8 mouse cellular contexts compared by ENCODE assay signal in the genomic region with DNA sequence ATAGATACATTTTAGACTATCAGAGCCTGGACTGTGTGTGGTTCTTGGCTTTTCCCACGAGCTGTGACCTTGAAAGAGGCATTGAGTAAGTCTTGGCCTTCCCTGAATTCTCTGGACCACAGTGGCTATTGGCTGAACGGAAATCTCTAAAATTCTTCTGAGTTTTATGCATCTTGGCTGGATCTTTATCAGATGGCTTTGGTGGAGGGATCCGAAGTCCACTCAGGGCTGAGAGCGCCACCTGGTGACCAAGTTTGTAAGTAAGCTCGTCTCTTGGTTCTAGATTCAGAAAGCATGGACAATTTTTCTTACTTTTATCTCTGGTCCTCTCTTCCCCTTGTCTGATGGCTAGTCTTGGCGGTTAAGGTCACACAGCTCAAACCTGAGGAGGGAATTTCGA. TPM values are rescaled to one million over a fixed set of nuclear protein-coding genes. Genes with fewer than 3 reads are reported as not detected.
A peak's percentile ranks its signal among the peaks of the same experiment; 100 is the strongest.
DNase-seq lines count a peak whose midpoint lies in the region; ATAC-seq and TF ChIP-seq lines count a peak whose summit lies in the region.

No protein-coding gene starts in this region.

- WGBS in lung, postnatal 0 days: 51% methylated on average over 7 of the region's 7 CpGs

- peak; percentile 75 for TF ChIP-seq CTCF in lung, postnatal 0 days (IDR thresholded peaks at IDR 0.05)

- no peak overlapping the region for H3K27ac ChIP-seq in lung, postnatal 0 days (ENCODE audit: low read length)

- peak; percentile 59 for ATAC-seq in lung, postnatal 0 days
- ATAC-seq in activated CD4-positive, CD25-positive, alpha-beta regulatory T cell, adult 4 months: no peak

- no peaks in the 10 kb centered on the region for H3K27me3 ChIP-seq in lung, postnatal 0 days (replicated peaks; ENCODE audit: insufficient read depth, low read length)

- DNase-seq in urinary bladder, adult 18-20 months (ENCODE audit: low spot score in 2 of 2): peak; percentile 49 to 65
- no peak for DNase-seq in urinary bladder, adult 2 months (ENCODE audit: low spot score)
- peak; percentile 65 for DNase-seq in c-Kit-positive CD71-positive TER-119-negative erythroid progenitor cells, embryonic 14.5 days (ENCODE audit: low read depth)
- peak; percentile 57 to 64 for DNase-seq in frontal cortex, postnatal 25 days (ENCODE audit: low spot score in 2 of 2)
- DNase-seq in kidney, postnatal 25 days: peak; percentile 87 to 96
- peak; percentile 83 for DNase-seq in lung, postnatal 0 days (ENCODE audit: low spot score)
- DNase-seq in right cerebral cortex, postnatal 25 days: peak; percentile 47

- H3K9me3 ChIP-seq in lung, postnatal 0 days (ENCODE audit: low read length): no peaks in the 10 kb centered on the region

- no peaks in the 10 kb centered on the region for H3K36me3 ChIP-seq in lung, postnatal 0 days (ENCODE audit: insufficient read depth, low read length)

- H3K4me1 ChIP-seq in lung, postnatal 0 days (ENCODE audit: insufficient read depth, low read depth, low read length): no peaks in the 10 kb centered on the region

- no peak overlapping the region for H3K9ac ChIP-seq in lung, postnatal 0 days (replicated peaks; ENCODE audit: low read depth)

- H3K4me2 ChIP-seq in lung, postnatal 0 days (replicated peaks; ENCODE audit: low read depth, low read length): no peak overlapping the region

- H3K4me3 ChIP-seq in lung, postnatal 0 days (ENCODE audit: low read depth, low read length): no peak overlapping the region

- TF ChIP-seq EP300 in lung, postnatal 0 days (IDR thresholded peaks at IDR 0.05): no peak

RNA-seq across cellular contexts. Expression of gene Vsig10, which starts 13.9 kb away (rescaled TPM):
- polyA plus RNA-seq in urinary bladder, adult 2 months (2012; rRNA removed): 35.6 and 36.4 TPM in 2 replicates
- 19.7 and 23.7 TPM in 2 replicates for polyA plus RNA-seq in lung, postnatal 0 days (2015; fragmentation: Nextera tagmentation; extraction: Ambion mirVana)
- polyA plus RNA-seq in activated CD4-positive, CD25-positive, alpha-beta regulatory T cell, adult 4 months (2017; shearing (Covaris generic)): 1 to 10 TPM; 3.9 to 6.7 TPM

RNA-seq across cellular contexts. Expression of gene Pebp1, which starts 17.5 kb away (rescaled TPM):
- polyA plus RNA-seq in urinary bladder, adult 2 months (2012; rRNA removed): 416 and 521 TPM in 2 replicates
- polyA plus RNA-seq in lung, postnatal 0 days (2015; fragmentation: Nextera tagmentation; extraction: Ambion mirVana): 273 and 289 TPM in 2 replicates
- polyA plus RNA-seq in activated CD4-positive, CD25-positive, alpha-beta regulatory T cell, adult 4 months (2017; shearing (Covaris generic)): 100 to 1,000 TPM; 119 to 153 TPM

RNA-seq across cellular contexts. Expression of gene Wsb2, which starts 52.2 kb away (rescaled TPM):
- 86.6 and 94.6 TPM in 2 replicates for polyA plus RNA-seq in urinary bladder, adult 2 months (2012; rRNA removed)
- 63.7 and 72.0 TPM in 2 replicates for polyA plus RNA-seq in lung, postnatal 0 days (2015; fragmentation: Nextera tagmentation; extraction: Ambion mirVana)
- polyA plus RNA-seq in activated CD4-positive, CD25-positive, alpha-beta regulatory T cell, adult 4 months (2017; shearing (Covaris generic)): 10 to 100 TPM; 11.0 TPM
